Mouse (Mus musculus): Measurements from ENCODE around the gene Mapk6.

Gene Mapk6

GRCm38 (mm10) chr9:75328047-75328446 lies 81.8 kb downstream of the Mapk6 start:
- in situ Hi-C loops (cut with MseI, MboI), result no loop called here

GRCm38 (mm10) chr9:75322099-75322885 lies 87.5 kb downstream of the Mapk6 start:
- in situ Hi-C loops (cut with MseI, MboI), result no loop called here

- in situ Hi-C loops (cut with MseI, MboI), result no loop called here
Measured at GRCm38 (mm10) chr9:75319365-75319764, 90.4 kb downstream of the Mapk6 start.
